Mouse (Mus musculus) kidney, postnatal 36 days (tissue): Measurements from ENCODE around the gene Hoxc10.

Source experiments
- DNase-seq, 2 experiments: peaks; one replicate each; pipeline ENCODE4 v3.0.0; 2021 to 2022; ENCODE audit warnings: mixed read lengths in 2 of 2

Gene Hoxc10

DNA sequence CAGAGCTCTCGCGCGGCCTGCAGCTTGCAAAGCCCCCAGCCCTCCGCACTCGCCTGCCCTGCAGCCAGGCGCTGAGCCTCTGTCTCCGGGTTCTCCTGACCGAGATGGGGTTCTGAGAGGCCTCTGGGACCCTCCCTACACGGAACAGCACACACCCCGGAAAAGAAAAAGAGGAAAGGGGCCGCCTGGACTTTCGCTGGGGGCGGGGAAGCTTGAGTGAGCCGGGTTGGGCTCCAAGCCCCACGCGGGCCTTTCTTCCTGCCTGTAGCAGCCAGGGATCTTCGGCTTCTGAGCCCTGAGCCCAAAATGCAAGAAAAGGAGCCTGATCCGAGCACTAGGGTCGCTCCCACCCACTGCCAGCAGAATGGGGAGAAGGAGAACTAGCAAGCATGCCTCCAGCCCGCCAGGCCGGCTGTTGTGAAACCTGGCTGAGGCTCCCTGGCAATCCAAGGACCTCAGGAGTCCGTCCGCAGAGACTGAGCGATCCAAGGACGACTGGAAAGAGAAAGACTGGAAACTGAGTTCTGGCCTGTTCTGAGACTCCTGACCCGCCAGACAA, 45.4 kb downstream of the Hoxc10 start:
- DNase-seq, result no peak

DNA sequence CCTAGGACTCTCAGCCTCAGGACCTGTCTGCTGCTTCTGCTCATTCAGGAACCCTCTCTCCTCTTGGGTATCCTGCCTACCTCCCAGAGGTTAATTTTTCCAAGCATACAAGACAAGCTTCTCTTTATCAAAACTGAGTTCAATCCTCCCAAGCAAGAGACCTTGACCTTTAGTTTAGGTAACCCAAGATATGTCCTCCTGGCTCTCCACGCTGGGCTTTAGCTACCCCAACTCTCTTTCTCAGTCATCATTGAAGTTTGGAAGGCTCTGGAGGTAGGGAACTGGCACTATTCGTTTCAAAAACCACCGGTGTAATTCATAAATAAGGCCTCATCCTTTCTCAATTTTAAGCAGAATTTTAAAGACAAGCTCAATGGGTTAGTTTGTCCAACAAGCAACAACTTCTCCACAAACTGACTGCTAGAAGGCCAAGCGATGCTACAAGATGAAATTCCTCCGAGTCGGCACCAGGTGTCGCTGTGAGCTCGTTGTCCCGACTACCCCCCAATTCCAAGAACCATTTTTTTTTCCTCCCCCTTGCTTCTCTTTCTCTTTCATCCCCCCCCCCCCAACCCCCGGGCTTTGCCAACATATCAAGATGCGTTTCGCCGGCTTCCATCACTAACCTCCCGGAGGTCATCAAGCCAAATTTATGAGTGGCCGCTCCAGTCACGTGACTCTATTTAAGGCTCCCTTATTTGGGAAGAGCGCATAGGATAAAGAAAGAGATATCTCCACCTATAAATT, 46.8 kb downstream of the Hoxc10 start:
- DNase-seq, result peak; percentile 49 to 79

DNA sequence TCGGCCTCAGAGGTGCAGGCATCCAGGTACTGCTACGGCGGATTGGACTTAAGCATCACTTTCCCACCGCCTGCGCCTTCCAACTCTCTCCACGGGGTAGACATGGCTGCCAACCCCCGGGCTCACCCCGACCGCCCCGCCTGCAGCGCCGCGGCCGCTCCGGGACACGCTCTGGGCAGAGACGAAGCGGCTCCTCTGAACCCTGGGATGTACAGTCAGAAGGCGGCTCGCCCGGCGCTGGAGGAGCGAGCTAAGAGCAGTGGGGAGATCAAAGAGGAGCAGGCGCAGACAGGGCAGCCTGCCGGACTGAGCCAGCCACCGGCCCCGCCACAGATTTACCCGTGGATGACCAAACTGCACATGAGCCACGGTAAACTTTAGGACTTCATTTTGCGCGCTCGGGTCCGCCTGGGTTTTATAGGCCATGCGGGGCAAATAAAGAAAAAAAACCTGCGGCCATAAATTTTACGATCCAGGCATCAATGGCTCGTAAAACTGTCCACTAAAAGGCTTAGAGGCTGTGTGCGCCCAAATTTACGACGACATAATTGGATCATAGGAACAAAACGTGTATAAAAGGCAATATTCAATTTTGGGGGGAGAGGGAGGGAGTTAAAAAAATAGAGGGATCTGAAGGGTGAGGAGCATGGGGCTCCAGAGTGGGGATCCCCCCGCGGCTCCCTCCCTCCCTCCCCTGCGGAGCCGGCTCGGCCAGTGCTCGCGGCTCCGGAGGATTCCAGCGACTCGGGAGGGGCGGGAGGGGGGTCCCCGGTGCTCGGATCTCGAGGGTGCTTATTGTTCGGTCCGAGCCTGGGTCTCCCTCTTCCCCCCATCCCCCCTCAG, 47.8 kb downstream of the Hoxc10 start:
- DNase-seq, result peak; percentile 67 to 68

DNA sequence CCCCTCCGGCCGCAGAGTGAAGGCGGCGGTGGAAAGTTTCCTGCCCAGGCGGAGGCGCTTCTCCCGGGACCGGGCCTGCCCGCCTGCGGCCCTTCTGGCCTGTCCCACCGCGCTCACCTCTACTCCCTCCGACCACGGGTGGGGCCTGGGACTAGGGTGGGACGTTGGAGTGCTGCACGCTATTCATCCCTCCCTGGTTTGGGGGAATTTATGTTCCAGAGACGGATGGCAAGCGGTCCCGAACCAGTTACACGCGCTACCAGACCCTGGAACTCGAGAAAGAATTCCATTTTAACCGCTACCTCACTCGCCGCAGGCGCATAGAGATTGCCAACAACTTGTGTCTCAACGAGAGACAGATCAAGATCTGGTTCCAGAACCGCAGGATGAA, 48.4 kb downstream of the Hoxc10 start:
- no peak for DNase-seq

DNA sequence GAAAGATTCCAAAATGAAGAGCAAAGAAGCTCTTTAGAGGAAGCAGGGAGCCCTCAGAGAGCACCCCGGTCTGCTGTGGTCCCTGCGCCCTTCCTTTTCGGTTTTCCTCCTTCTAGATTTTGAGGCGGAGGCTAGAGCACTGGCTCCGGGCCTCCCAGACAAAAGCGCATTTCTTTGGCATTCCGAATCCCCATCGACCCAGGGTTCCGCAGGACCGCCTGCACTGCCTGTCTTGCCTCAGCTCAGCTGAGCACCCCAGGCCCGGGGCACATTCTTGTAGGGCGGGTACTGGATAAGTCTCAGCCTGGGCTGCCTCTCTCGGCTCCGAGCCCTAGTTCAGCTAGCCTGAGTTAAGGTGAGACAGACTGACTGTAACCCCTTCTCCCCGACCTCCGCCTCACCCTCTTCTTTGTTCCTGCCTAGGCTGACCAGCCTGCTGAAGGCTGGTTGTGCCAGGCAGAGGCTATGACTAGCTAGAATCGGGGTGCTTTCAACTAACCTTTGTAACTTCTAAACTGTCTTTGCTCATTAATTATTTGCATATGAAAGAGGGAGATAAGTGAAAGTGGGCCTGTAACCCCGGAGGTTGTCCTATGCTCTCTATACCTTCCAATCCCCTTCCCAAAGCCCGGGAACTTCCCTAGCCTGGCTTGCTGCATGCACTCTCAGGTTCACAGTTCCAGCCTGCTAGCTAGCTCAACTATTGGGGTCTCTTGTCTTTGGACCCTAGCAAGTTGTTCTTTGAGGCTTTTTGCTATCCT, 49.0 kb downstream of the Hoxc10 start:
- DNase-seq, result no peak

DNA sequence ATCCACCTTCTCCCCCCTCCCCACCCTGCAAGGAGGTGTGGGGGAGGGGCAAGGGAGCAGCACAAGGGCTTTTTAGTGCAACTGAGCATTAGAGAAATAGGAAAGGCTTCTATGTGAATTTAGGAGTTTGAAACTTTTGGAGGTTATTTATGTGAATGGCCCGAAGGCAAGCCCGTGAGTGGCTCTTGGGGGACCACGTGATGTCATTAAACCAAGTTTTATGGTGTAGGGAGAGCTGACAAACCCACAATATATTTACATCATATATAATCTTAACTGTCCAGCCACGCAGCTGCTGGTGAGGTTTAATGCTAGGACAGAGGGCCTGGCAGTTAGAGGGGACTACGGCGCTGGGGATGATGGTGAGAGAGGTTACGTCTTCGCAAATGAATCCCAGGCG, 52.0 kb downstream of the Hoxc10 start, which contains the start of gene Hoxc4:
Gene Hoxc4 (plus strand): TSS at position 299 of the 400 bp plus-strand sequence.
- no peak for DNase-seq

DNA sequence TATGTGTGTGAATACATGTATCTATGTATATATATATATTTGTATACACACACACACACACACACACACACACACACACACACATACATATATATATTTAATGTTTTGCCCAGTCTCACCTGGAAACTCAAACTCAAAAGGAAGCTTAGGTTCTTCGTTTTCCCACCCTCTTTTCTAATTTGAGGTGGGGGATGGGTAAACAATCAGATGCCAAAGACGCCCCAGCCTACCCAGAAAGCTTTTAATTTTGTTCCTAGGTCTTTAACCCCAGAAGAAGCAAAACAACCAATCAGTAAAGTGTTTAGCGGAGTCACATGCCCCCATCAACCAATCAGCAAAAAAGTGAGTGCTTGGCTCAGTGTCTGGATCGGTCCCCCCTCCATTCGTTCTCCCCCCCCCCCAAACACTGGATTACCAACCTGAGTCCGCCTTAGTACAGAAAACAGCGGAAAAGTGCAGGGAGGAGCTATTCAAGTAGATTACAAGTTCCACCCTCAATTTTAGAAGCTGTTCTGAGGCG, 54.4 kb downstream of the Hoxc10 start:
- no peak for DNase-seq
